Mouse (Mus musculus): Measurements from ENCODE around the gene Cybc1. TPM values are rescaled to one million over a fixed set of nuclear protein-coding genes. Genes with fewer than 3 reads are reported as not detected.

Cybc1 gene
- polyA plus RNA-seq, 1 experiment from 2014 or later = 23.3 TPM

Other genes with a start within 250 kb of the Cybc1 start
- gene Csnk1d, start 238.0 kb downstream of the Cybc1 start, polyA plus RNA-seq (2016; fragmentation: Nextera tagmentation; extraction: Ambion mirVana) = 94.7 and 95.4 TPM in 2 replicates
- gene Cd7, start 189.9 kb downstream of the Cybc1 start, polyA plus RNA-seq (2016; fragmentation: Nextera tagmentation; extraction: Ambion mirVana) = not detected in 2 replicates
- not detected in 2 replicates for gene Sectm1b, start 165.8 kb downstream of the Cybc1 start, polyA plus RNA-seq (2016; fragmentation: Nextera tagmentation; extraction: Ambion mirVana)
- not detected in 2 replicates for gene Sectm1a, start 148.1 kb downstream of the Cybc1 start, polyA plus RNA-seq (2016; fragmentation: Nextera tagmentation; extraction: Ambion mirVana)
- gene Tex19.2, start 110.6 kb downstream of the Cybc1 start, polyA plus RNA-seq (2016; fragmentation: Nextera tagmentation; extraction: Ambion mirVana) = not detected in 2 replicates
- gene Tex19.1, start 83.2 kb downstream of the Cybc1 start, polyA plus RNA-seq (2016; fragmentation: Nextera tagmentation; extraction: Ambion mirVana) = 0.15 and 0.54 TPM in 2 replicates
- not detected in 2 replicates for gene Uts2r, start 69.1 kb downstream of the Cybc1 start, polyA plus RNA-seq (2016; fragmentation: Nextera tagmentation; extraction: Ambion mirVana)
- gene Hexdc, start 24.9 kb downstream of the Cybc1 start, polyA plus RNA-seq (2016; fragmentation: Nextera tagmentation; extraction: Ambion mirVana) = 7.8 and 8.4 TPM in 2 replicates
- 27.2 and 31.8 TPM in 2 replicates for gene Ogfod3, start 24.6 kb downstream of the Cybc1 start, polyA plus RNA-seq (2016; fragmentation: Nextera tagmentation; extraction: Ambion mirVana)
- 47.3 and 56.8 TPM in 2 replicates for gene Narf, start 7.9 kb upstream of the Cybc1 start, polyA plus RNA-seq (2016; fragmentation: Nextera tagmentation; extraction: Ambion mirVana)
- 6.0 and 7.1 TPM in 2 replicates for gene Foxk2, start 30.7 kb upstream of the Cybc1 start, polyA plus RNA-seq (2016; fragmentation: Nextera tagmentation; extraction: Ambion mirVana)
- gene Wdr45b, start 125.1 kb upstream of the Cybc1 start, polyA plus RNA-seq (2016; fragmentation: Nextera tagmentation; extraction: Ambion mirVana) = 69.9 and 71.2 TPM in 2 replicates
- 3.8 and 4.4 TPM in 2 replicates for gene Rab40b, start 158.9 kb upstream of the Cybc1 start, polyA plus RNA-seq (2016; fragmentation: Nextera tagmentation; extraction: Ambion mirVana)
- 4.1 and 4.3 TPM in 2 replicates for gene Fn3krp, start 192.1 kb upstream of the Cybc1 start, polyA plus RNA-seq (2016; fragmentation: Nextera tagmentation; extraction: Ambion mirVana)
- gene Fn3k, start 205.6 kb upstream of the Cybc1 start, polyA plus RNA-seq (2016; fragmentation: Nextera tagmentation; extraction: Ambion mirVana) = 6.2 TPM in 2 replicates
- gene Tbcd, start 222.6 kb upstream of the Cybc1 start, polyA plus RNA-seq (2016; fragmentation: Nextera tagmentation; extraction: Ambion mirVana) = 24.4 and 26.6 TPM in 2 replicates